Comparison of ENCODE assay signal across 30 mouse cellular contexts in the genomic region with DNA sequence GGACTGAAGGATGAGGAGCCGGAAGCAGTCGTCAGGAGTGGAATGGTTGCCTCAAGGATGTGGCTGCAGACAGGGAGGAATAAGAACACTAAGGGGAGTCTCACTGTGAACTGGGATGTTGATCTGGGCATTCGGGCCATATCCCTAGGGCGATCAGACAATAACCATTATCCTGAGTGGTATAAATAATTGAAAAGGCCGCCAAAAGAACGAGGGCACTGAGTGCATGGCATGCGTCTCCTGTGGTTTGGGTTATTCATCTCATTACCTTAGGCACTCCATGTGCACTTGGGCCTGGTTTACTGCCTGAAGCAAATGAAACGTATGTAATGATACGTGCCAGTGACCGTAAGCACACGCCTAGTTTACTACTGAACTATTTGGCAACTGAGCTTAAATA.
"Had no signal": no experiment of that assay in that cellular context is flagged by ENCODE, and none has a peak within 500 bp of the region (broad histone marks: within the 10 kb centered on the region; RNA-seq: fewer than 3 reads in every experiment).

No protein-coding gene starts in this region.

- H3K9me3 ChIP-seq: limb, embryonic 10.5 days; limb, embryonic 12.5 days; limb, embryonic 13.5 days; limb, embryonic 15.5 days; liver, embryonic 12.5 days; liver, embryonic 13.5 days; liver, embryonic 15.5 days; lung, embryonic 15.5 days; midbrain, embryonic 10.5 days; midbrain, embryonic 12.5 days had no signal

- H3K9ac ChIP-seq: limb, embryonic 12.5 days; limb, embryonic 13.5 days; limb, embryonic 15.5 days; liver, embryonic 12.5 days; liver, embryonic 13.5 days; liver, embryonic 14.5 days; liver, embryonic 15.5 days; liver, postnatal 0 days; lung, embryonic 14.5 days; lung, embryonic 15.5 days; midbrain, embryonic 12.5 days; midbrain, embryonic 13.5 days had no signal

- H3K4me2 ChIP-seq: limb, embryonic 12.5 days; limb, embryonic 13.5 days; limb, embryonic 15.5 days; liver, embryonic 11.5 days; liver, embryonic 12.5 days; liver, embryonic 13.5 days; liver, embryonic 15.5 days; lung, embryonic 14.5 days; lung, embryonic 15.5 days; midbrain, embryonic 12.5 days; midbrain, embryonic 13.5 days had no signal

- H3K27me3 ChIP-seq: limb, embryonic 12.5 days; limb, embryonic 13.5 days; limb, embryonic 15.5 days; lung, embryonic 15.5 days; midbrain, embryonic 12.5 days; midbrain, embryonic 13.5 days had no signal

- H3K27ac ChIP-seq: left cerebral cortex, adult 2 months; limb, embryonic 10.5 days; limb, embryonic 12.5 days; limb, embryonic 13.5 days; limb, embryonic 15.5 days; liver, embryonic 12.5 days; liver, embryonic 13.5 days; liver, embryonic 14.5 days; liver, embryonic 15.5 days; lung, embryonic 15.5 days; macrophage; midbrain, embryonic 10.5 days; midbrain, embryonic 12.5 days; midbrain, embryonic 13.5 days had no signal

- H3K4me1 ChIP-seq: limb, embryonic 12.5 days; limb, embryonic 13.5 days; limb, embryonic 15.5 days; liver, embryonic 12.5 days; liver, embryonic 13.5 days; liver, embryonic 15.5 days; lung, embryonic 15.5 days; megakaryocyte, embryonic 14.5 days; midbrain, embryonic 10.5 days; midbrain, embryonic 12.5 days; midbrain, embryonic 13.5 days had no signal

- H3K4me3 ChIP-seq: left cerebral cortex, adult 2 months; limb, embryonic 10.5 days; limb, embryonic 12.5 days; limb, embryonic 13.5 days; limb, embryonic 15.5 days; liver, embryonic 12.5 days; liver, embryonic 13.5 days; liver, embryonic 15.5 days; lung, embryonic 15.5 days; megakaryocyte, embryonic 14.5 days; midbrain, embryonic 10.5 days; midbrain, embryonic 12.5 days; midbrain, embryonic 13.5 days; myocyte had no signal

- DNase-seq: left cerebral cortex, postnatal 4 days; liver; liver, embryonic 13.5 days; liver, postnatal 0 days; lung, adult 18-20 months; lung, adult 2 months; lung, embryonic 14.5 days; lung, postnatal 10 days; lung, postnatal 14 days; lung, postnatal 36 days; lung, postnatal 4 days; midbrain, embryonic 14.5 days had no signal

- H3K36me3 ChIP-seq: limb, embryonic 10.5 days; limb, embryonic 12.5 days; limb, embryonic 13.5 days; limb, embryonic 15.5 days; liver, embryonic 12.5 days; liver, embryonic 13.5 days; liver, embryonic 15.5 days; lung, embryonic 15.5 days; midbrain, embryonic 10.5 days; midbrain, embryonic 12.5 days; midbrain, embryonic 13.5 days had no signal

- ATAC-seq: liver, embryonic 12.5 days; liver, postnatal 0 days; lung, postnatal 0 days; midbrain, embryonic 13.5 days; midbrain, embryonic 16.5 days had no signal
